Mouse (Mus musculus) forebrain, embryonic 16.5 days (tissue): Measurements from ENCODE around the gene Fgl2. TPM values are rescaled to one million over a fixed set of nuclear protein-coding genes. Genes with fewer than 3 reads are reported as not detected.

Source experiments
- ATAC-seq: fragments of 200-750 bp; cut with Nextera tagmentation; 2 replicates; pipeline ENCODE4 v1.8.0; 2017; ENCODE audit warnings: mild to moderate bottlenecking, moderate library complexity
- H3K27ac ChIP-seq: fragments of 300-500 bp; sonication (generic); 2 replicates; pipeline ENCODE4 v1.5.1; 2014; ENCODE audit warnings: low read length, control low read depth
- H3K27me3 ChIP-seq: fragments of 300-500 bp; sonication (generic); replicated peaks from 2 replicates; pipeline ENCODE4 v1.6.1; 2014; ENCODE audit warnings: low read length; ENCODE audit not compliant: control insufficient read depth, insufficient read depth
- H3K36me3 ChIP-seq: fragments of 300-500 bp; sonication (generic); 2 replicates; pipeline ENCODE4 v1.6.1; 2014; ENCODE audit not compliant: control insufficient read depth, insufficient read depth
- H3K4me1 ChIP-seq: fragments of 300-500 bp; sonication (generic); replicated peaks from 2 replicates; pipeline ENCODE4 v1.6.1; 2014; ENCODE audit warnings: low read length; ENCODE audit not compliant: control insufficient read depth, insufficient read depth
- H3K4me2 ChIP-seq: fragments of 300-500 bp; sonication (generic); 2 replicates; pipeline ENCODE4 v1.6.1; 2014; ENCODE audit warnings: mild to moderate bottlenecking, low read length, control low read depth
- H3K4me3 ChIP-seq: fragments of 300-500 bp; sonication (generic); replicated peaks from 2 replicates; pipeline ENCODE4 v1.5.1; 2014; ENCODE audit warnings: mild to moderate bottlenecking, low read length, control low read depth
- H3K9ac ChIP-seq: fragments of 300-500 bp; sonication (generic); replicated peaks from 2 replicates; pipeline ENCODE4 v1.6.1; 2014; ENCODE audit warnings: low read depth, low read length, control low read depth
- H3K9me3 ChIP-seq: fragments of 300-500 bp; sonication (generic); 2 replicates; pipeline ENCODE4 v1.6.1; 2016; ENCODE audit warnings: low read length; ENCODE audit not compliant: control insufficient read depth
- WGBS: fragments of 180-500 bp; shearing (Covaris S2); extraction: QIAGEN DNeasy Blood & Tissue Kit; methylation state at CpG from one replicate; pipeline ENCODE4 v1.1.7; 2014; 5-methylcytosine and 5-hydroxymethylcytosine counted together
- polyA plus RNA-seq: library from polyadenylated mRNA; unstranded; fragments of >200 nt; fragmentation: Nextera tagmentation; extraction: Ambion mirVana; gene quantifications from 2 replicates; pipeline ENCODE4 v1.2.1, GENCODE M21; 2015

The Fgl2 gene
- polyA plus RNA-seq, 1 experiment from 2014 or later, result 1.7 TPM

DNA sequence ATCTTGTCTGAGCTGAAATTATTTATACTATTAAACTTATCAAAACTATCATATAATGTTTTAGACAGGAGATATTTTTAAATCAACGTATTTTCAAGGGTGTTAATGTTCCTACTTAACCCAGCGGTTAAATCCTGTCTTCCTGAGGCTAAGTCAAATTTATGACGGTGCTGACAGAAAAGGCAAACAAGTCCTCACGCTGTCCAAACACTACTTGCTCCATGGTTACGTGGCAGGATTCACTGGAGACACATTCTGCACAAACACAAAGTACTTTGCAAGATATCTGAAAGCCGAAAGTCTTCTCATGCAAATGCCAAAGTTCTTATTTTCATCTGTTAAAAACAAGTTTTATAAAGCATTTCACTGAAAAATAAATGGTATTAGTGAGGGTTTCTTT is 9.5 kb downstream of the Fgl2 start:
- no peak overlapping the region for H3K27ac ChIP-seq
- H3K4me1 ChIP-seq, result no peaks in the 10 kb centered on the region
- no peak overlapping the region for H3K4me3 ChIP-seq
- ATAC-seq, result no peak
- WGBS, result 79% methylated on average over 6 of the region's 6 CpGs
- H3K9me3 ChIP-seq, result no peaks in the 10 kb centered on the region
- no peak overlapping the region for H3K4me2 ChIP-seq
- no peaks in the 10 kb centered on the region for H3K36me3 ChIP-seq
- H3K27me3 ChIP-seq, result no peaks in the 10 kb centered on the region
- H3K9ac ChIP-seq, result no peak overlapping the region

DNA sequence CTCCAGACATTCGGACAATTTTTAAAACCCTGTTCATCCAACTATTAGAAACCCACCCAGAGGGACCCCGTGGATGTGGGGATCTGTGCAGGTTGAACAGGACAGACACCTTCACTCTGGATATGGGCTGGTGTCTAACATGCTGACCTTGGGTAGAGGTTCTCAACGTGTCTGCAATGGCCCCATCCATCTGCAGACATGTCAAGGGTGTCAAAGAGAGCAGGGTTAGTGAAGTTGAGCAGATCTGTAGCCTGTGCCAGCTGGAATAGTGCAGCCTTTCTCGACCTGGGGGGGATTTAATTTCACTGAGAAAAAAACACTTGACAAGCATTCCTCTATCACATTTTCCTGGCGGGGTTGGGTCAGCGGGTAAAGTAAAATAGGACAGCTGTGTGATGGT is 10.2 kb downstream of the Fgl2 start:
- H3K4me1 ChIP-seq, result no peaks in the 10 kb centered on the region
- no peak overlapping the region for H3K4me2 ChIP-seq
- no peaks in the 10 kb centered on the region for H3K27me3 ChIP-seq
- H3K36me3 ChIP-seq, result no peaks in the 10 kb centered on the region
- H3K9ac ChIP-seq, result no peak overlapping the region
- no peak overlapping the region for H3K4me3 ChIP-seq
- no peak for ATAC-seq
- H3K9me3 ChIP-seq, result no peaks in the 10 kb centered on the region
- no peak overlapping the region for H3K27ac ChIP-seq
- WGBS, result 70% methylated on average over 6 of the region's 6 CpGs

DNA sequence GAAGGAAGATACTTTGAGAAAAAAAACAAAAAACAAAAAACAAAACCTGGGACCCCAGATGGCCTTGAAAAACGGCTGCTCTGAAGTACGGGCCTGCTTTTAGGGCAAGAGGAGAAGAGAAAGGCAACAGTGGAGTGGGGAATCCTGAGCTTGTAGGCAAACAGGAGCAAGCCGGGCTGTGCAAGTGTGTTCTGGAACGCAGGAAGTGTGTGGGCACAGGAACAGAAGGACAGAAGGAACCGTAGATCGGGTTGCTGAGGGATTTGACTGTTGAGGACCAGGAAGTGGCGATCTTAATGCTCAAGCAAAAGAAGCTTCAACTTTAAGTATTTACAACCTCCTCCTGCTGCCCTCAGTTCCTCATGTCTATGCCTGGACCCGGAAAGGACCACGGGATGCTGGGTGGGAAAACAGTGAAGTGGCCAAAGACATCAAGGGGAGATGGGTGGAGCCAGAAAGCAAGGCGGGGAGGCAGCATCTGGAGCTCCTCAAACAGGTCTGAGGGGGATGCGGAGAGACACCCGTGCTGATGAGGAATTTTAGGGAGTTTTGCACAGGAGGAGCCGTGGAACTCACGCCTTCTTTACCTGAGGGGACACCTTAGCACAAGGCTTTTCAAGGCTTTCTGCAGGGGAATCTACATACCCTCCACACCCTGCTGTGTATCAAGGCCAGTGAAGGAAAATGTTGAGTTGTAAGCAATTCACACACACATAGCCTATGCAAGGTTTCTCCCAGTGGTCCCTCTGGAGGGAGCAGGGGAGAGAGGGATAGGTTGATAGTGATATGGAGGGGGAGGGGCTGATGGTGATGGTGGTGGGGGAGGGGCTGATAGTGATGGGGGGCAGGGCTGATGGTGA is 11.2 kb downstream of the Fgl2 start:
- H3K27me3 ChIP-seq, result no peaks in the 10 kb centered on the region
- 54% methylated on average over 14 of the region's 14 CpGs for WGBS
- no peak overlapping the region for H3K4me2 ChIP-seq
- no peak for ATAC-seq
- no peak overlapping the region for H3K4me3 ChIP-seq
- no peak overlapping the region for H3K9ac ChIP-seq
- no peaks in the 10 kb centered on the region for H3K4me1 ChIP-seq
- no peak overlapping the region for H3K27ac ChIP-seq
- no peaks in the 10 kb centered on the region for H3K9me3 ChIP-seq
- H3K36me3 ChIP-seq, result no peaks in the 10 kb centered on the region

DNA sequence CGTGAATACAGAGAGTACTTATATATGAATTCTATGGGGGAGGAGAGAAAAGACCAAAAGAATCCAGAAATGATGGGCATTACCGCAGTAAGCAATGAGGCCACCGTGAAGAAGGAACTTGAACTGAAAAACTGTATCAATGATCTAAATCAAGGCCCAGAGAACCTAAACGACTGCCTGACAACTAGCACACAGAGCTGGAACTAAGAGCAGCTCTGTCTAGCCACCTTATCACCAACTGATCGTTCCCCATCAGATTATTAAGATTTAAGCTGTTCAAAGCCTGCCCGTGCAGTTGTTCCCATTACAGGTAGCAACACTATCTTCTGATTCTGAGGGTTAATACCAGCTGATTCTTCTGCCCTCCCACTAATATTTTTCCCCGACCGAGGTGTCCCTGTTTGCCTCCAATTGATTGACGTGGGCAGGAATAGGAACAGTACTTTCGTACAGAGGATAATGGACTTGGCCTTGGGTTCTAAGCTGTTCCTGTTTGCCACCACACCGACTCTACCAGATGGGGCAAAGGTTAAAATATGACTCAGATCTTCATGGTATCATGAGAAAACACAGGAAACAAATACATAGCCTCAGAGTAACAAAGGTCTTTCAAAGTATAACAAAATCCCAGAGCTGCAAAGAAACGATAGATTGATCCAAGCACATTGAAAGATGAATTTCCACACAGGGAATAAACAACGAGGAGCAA is 12.0 kb downstream of the Fgl2 start:
- 82% methylated on average over 13 of the region's 13 CpGs for WGBS
- Histone ChIP-seq H3K36me3 (no peaks in the 10 kb centered on the region), H3K9me3 (no peaks in the 10 kb centered on the region), H3K27me3 (no peaks in the 10 kb centered on the region), H3K9ac (no peak overlapping the region), H3K4me3 (no peak overlapping the region), H3K4me1 (no peaks in the 10 kb centered on the region), H3K4me2 (no peak overlapping the region), H3K27ac (no peak overlapping the region)
- ATAC-seq, result no peak

DNA sequence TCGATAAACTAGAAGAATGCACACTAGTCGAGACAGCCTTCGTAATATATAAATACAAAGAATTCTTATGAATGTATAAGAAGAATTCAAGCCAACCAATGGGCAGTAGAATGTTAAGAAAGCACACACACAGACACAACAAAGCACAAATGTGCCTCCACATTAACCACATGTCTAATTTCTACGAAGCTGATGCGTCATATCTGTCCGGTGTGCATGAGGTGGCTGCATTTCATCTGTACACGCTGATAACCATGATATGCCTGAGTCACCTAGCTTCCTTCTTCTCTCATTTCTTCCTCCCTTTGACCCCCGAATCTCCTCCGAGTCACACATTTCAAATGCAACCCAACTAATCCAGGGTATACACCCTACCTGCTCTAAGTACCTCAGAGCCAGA is 12.5 kb downstream of the Fgl2 start:
- 91% methylated on average over 9 of the region's 9 CpGs for WGBS
- Histone ChIP-seq H3K27ac (no peak overlapping the region), H3K4me2 (no peak overlapping the region)

DNA sequence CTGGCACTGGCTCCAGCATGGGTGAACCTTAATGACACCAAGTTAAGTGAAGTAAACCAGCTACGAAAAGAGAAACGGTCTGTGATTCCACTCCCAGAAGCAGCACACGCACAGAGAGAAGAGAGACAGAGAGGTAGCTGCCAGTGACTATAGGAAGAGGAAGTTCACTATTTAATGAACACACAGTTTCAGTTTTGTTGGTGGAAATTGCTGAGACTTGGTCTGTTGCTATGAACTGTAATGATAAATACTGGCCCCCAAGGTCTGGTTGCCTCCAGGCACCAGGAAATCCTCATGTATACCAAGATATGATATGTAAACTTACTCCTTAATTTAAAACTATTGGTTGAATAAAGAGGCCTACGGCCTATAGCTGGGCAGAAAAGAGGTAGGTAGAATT is 14.0 kb downstream of the Fgl2 start:
- no peak overlapping the region for H3K4me2 ChIP-seq
- no peaks in the 10 kb centered on the region for H3K27me3 ChIP-seq
- H3K9ac ChIP-seq, result no peak overlapping the region
- no peak overlapping the region for H3K4me3 ChIP-seq
- no peaks in the 10 kb centered on the region for H3K4me1 ChIP-seq
- no peaks in the 10 kb centered on the region for H3K9me3 ChIP-seq
- no peak overlapping the region for H3K27ac ChIP-seq
- 95% methylated on average over 4 of the region's 4 CpGs for WGBS
- no peak for ATAC-seq
- no peaks in the 10 kb centered on the region for H3K36me3 ChIP-seq

More for the DNA sequence above, 12.5 kb downstream of the Fgl2 start:
- no peak overlapping the region for H3K4me3 ChIP-seq
- H3K36me3 ChIP-seq, result no peaks in the 10 kb centered on the region
- no peaks in the 10 kb centered on the region for H3K4me1 ChIP-seq
- no peaks in the 10 kb centered on the region for H3K9me3 ChIP-seq
- no peaks in the 10 kb centered on the region for H3K27me3 ChIP-seq
- no peak for ATAC-seq
- H3K9ac ChIP-seq, result no peak overlapping the region

DNA sequence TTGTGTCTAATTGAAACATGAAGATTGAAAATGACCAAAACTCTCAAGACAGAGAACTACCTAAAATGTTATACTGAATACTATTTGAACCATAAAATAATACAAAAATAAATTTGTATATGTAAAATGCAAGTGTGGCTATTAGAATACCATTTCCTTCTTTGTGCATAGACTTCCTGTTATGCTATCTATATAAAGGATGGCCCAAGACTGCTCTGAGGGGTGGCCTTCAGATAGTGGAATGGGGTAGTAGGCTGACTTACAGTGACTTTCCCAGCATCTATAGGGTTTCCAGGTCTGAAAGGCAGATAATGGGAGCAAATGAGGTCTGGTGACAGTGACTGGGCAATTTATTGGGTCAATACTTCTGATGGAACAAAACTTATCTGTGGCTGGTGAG is 14.9 kb downstream of the Fgl2 start:
- ATAC-seq, result no peak
- no peak overlapping the region for H3K9ac ChIP-seq
- H3K4me2 ChIP-seq, result no peak overlapping the region
- no peak overlapping the region for H3K27ac ChIP-seq
- H3K36me3 ChIP-seq, result no peaks in the 10 kb centered on the region
- no peak overlapping the region for H3K4me3 ChIP-seq
- no peaks in the 10 kb centered on the region; the same call in 1 of the 2 replicates for H3K4me1 ChIP-seq
- no peaks in the 10 kb centered on the region for H3K9me3 ChIP-seq
- H3K27me3 ChIP-seq, result no peaks in the 10 kb centered on the region

DNA sequence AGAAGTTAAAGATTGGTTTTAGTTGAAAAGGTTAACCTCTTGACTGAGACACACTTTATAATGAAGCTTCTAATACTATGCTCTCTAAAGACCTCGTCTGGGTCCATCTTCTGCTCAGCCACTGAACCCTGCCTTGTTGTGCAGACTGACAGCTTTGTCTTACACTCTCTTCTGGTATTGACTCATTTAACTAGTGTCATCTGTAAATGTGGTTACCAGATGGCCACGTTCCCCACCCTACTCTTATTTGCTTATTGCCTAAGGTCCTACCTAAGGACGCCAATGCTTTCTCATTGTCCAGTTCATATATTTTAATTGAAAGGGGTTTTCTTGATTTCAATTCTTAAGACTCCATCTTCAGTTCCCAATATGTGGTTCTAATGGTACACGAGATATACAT is 16.4 kb downstream of the Fgl2 start:
- no peaks in the 10 kb centered on the region for H3K27me3 ChIP-seq
- H3K4me3 ChIP-seq, result no peak overlapping the region
- 91% methylated on average over 4 of the region's 4 CpGs for WGBS
- no peak overlapping the region for H3K4me2 ChIP-seq
- H3K4me1 ChIP-seq, result no peaks in the 10 kb centered on the region; the same call in 1 of the 2 replicates
- no peaks in the 10 kb centered on the region for H3K36me3 ChIP-seq
- no peaks in the 10 kb centered on the region for H3K9me3 ChIP-seq
- H3K27ac ChIP-seq, result no peak overlapping the region
- no peak for ATAC-seq
- no peak overlapping the region for H3K9ac ChIP-seq

DNA sequence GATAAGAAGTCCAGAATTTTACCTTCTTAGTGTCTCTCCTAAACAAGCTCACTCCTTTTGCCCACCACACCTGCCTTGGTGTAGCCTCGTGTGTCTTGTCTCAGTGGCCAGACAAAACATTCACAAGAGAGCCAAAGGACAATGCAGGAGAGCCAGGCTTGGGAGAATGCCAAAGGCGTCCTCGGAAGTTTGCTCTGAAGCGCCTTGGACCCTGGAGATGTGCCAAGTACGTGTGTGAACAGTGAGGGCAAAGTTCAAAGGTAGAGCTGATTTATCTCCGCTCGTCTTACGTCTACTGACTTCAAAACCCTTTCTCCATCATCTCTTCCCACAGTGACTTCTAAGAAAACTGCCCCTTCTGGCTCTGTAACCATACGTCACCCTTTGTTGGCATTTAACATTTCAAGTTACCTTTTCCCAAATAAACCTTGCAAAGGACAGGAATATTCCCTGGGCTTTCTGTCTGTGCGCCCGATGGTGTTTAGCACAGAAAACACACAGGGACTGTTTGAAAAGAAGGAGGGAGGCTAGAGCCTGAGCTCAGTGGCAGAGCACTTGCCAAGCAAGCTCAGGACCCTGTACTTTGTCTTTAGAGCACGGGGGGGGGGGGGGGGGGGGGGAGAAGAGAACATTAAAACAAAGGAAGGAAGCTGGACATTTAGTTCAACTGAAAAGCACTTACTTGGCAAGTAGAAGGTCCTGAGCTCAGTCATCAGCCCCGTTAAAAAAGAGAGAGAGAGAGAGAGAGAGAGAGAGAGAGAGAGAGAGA is 19.4 kb downstream of the Fgl2 start:
- Histone ChIP-seq H3K4me1 (peaks cover 2% of the 10 kb centered on the region; the same call in 1 of the 2 replicates), H3K9ac (no peak overlapping the region), H3K4me2 (no peak overlapping the region), H3K27ac (no peak overlapping the region), H3K36me3 (no peaks in the 10 kb centered on the region), H3K9me3 (no peaks in the 10 kb centered on the region), H3K4me3 (no peak overlapping the region), H3K27me3 (no peaks in the 10 kb centered on the region)
- no peak for ATAC-seq
- 36% methylated on average over 12 of the region's 13 CpGs for WGBS
